Mouse (Mus musculus): Measurements from ENCODE around the gene Gatad2a.
"Not testable (repeated sequence)": the region's sequence is repeated elsewhere in the genome, so short reads cannot be mapped to it uniquely, and the experiment has no call there.

Gene Gatad2a

GRCm38 (mm10) chr8:69995776-69996588 is at the start of gene Gatad2a:
Gene Gatad2a, minus strand, starts transcription at chr8:69996384.
- peak; percentile 100 for DNase-seq

- no peak for DNase-seq
These were observed 47.8 kb upstream of the Gatad2a start for GRCm38 (mm10) chr8:70043996-70044395.

- DNase-seq, result peak; percentile 97
These were observed 46.6 kb upstream of the Gatad2a start, which contains the start of the genes Mau2 and Sugp1 for GRCm38 (mm10) chr8:70042583-70043455. Gene Mau2, minus strand, starts transcription at chr8:70042734. Gene Sugp1, plus strand, starts transcription at chr8:70042813.

- no peak for DNase-seq
These were observed 45.8 kb upstream of the Gatad2a start for GRCm38 (mm10) chr8:70041885-70042546.

- no peak for DNase-seq
These were observed 41.8 kb upstream of the Gatad2a start for GRCm38 (mm10) chr8:70037994-70038393.

GRCm38 (mm10) chr8:70030255-70030654 is 34.1 kb upstream of the Gatad2a start:
- no peak for DNase-seq

DNA sequence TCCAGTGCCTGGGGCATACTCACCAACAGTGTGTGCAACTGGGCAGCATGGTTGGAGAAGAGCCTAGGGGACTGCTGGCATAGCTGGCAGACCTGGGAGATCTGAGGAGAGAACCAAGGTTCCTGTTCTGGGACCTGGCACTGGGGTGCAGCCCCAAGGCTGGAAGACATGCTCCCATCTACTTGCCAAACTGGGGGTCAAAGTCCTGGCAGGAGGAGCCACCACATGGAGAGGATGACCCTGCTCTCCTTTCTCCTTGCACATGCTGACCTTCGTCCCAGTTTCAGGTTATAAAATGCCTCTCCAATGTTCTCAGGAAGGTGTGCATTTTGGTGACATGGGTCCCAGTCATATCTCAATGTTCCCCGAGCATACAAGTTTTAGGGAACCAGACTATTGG is 30.0 kb upstream of the Gatad2a start:
- no peak for DNase-seq

DNA sequence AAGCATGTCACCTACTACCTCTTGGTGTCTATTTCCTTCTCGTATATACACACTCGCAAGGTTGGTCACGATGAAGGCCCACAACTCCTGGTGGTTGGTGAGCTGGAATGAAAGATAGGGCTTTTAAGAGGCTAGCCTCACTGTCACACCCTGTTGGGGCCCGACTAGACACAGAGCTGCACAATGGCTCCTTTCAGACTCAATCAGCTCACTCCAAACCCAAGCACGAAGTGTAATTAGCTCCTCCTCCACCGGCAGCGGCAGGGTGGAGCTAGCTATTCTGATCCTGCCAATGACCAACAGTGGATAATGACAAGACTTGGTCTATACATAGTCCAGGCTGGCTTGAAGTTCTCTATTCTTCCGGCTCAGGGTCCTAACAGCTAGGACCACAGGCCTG is 27.4 kb upstream of the Gatad2a start:
- DNase-seq, result no peak

GRCm38 (mm10) chr8:70015017-70015416 is 18.8 kb upstream of the Gatad2a start:
- DNase-seq, result no peak

DNA sequence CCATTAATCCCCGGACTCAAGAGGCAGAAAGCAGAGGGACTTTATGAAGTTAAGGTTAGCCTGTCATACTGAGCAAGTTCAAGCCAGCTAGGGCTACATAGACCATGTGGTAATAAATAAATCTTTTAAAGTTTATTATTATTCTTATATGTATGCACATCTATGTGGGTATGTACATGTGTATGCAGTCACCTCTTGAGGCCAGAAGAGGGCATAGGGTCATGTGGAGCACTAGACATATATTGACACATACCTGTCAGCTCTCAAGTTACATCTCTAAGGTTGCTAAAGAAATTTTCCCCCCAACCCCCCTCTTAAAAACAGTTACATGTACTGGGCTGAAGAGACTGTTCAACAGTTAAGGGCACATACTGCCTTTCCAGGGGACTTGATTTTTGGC is 16.6 kb upstream of the Gatad2a start:
- no peak for DNase-seq

DNA sequence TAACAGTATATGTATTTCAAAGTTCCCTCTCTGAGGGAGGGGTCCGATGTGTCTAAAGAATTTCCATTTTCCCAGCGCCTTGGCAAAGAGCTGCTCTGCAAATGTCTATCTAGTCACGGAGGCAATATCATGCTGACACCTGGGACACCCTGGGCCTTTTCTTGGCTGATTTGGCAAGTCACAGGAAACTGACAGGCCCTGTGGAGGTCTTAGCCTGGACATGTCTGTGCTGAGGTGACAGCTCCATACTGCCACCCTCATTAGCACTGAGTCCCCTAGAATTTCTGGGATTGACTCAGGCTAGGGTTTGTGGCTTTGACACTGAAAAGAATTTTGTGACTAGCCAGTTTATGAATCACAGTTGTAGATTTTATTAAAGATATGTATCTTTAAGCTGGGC is 16.2 kb upstream of the Gatad2a start:
- no peak for DNase-seq

GRCm38 (mm10) chr8:70010796-70011195 is 14.6 kb upstream of the Gatad2a start:
- not testable (repeated sequence) for DNase-seq

DNA sequence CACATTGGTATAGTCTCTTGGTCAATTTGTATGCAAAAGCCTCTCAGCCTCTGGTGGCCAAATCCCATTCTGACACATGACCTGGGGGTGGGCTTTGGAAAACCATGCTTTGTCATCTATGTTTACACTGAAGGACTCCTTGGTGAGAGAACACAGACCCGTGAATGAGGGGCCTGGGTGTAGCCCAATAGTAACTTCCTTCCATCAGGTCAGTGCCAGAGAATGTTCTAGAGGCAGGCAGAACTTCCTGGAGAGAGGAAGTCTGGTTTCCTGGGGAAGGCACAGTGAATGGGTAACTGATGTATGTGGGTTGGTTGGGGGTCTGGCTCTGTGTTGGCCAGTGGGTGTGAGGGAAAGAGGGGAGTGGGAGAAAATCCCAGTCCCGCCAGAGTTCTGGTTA is 9.0 kb upstream of the Gatad2a start:
- DNase-seq, result no peak

DNA sequence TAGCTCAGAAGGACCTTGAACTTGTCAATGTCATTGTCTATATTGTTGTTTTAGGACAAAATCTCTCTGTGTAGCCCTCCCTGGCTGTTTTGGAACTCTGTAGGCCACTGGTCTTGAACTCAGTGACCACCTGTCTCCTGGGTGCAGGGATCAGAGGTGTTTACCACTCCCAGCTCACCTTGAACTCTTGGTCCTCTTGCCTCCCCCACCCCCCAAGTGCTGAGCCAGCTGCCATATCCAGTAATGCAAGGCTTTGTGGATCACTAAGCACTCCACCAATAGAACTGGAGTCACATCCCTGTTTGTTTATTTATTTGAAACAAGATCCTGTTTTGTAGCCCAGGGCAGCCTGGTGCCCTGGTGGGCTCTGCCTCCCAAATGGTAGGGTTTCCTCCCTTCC is 8.2 kb upstream of the Gatad2a start:
- DNase-seq, result no peak

- no peak for DNase-seq
These were observed 7.0 kb upstream of the Gatad2a start for GRCm38 (mm10) chr8:70003204-70003657.

DNA sequence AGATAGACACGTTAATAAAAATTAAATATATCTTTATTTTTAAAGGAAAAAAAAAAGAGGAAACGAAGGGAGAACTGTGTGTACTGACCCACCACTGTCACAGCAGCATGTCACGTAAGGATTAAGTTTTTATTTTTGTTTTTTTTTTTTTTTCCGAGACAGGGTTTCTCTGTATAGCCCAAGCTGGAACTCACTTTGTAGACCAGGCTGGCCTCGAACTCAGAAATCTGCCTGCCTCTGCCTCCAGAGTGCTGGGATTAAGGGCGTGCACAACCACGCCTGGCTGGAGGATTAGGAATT is 5.7 kb upstream of the Gatad2a start:
- DNase-seq, result not testable (repeated sequence)

DNA sequence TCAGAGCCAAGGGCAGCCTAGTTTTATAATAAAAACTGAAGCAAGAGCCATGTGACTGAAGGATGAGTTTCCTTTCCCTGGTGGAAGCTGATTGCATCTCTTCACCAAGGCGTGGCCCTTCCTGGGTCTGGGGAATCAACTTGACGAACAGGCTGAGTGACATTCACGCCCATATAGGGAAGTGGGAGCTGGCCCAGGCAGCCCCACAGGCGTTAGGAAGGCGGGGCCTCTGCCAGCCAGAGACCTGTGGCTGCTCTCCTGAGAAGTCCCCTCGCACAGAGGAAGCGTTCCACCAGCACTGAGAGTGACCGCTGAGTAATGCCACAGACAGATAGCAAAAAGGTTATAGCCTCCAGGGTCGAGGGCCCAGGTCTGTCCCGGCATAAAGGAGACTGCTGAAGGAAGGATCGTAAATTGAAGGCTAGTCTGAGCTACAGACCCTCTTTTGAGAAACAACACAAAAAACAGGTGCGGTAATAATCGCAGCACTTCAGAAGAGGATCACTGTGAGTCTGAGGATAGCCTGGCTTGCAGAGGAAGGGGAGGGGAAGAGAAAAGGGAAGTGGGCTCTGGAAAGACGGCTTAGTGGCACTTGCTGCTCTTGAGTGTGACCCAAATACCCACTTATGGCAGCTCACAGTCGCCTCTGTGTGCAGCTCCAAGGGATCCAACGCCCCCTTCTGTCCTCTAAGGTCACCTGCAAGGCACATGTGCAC is 5.2 kb upstream of the Gatad2a start:
- peak; percentile 73 for DNase-seq

GRCm38 (mm10) chr8:70000226-70000625 is 4.0 kb upstream of the Gatad2a start:
- DNase-seq, result no peak

GRCm38 (mm10) chr8:69999236-69999635 is 3.1 kb upstream of the Gatad2a start:
- DNase-seq, result no peak

DNA sequence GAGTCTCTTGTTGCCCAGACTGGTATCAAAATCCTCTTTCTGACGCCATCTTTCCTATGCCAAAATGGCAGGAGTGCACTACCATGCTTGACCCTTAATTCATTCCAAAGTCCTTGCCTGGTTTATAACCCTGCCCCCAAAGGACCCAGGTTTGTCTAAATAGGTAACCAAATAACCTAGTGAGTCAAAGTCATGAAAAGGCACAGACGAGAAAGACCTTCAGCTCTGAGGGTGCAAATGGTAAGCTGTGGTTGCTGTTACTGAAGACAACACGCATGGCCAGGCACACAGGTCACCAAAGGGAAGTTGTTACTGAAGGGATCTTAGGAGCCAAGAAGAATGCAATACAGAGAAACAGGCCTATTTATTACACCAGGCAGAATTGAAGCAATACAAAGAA is 2.5 kb upstream of the Gatad2a start:
- DNase-seq, result no peak

DNA sequence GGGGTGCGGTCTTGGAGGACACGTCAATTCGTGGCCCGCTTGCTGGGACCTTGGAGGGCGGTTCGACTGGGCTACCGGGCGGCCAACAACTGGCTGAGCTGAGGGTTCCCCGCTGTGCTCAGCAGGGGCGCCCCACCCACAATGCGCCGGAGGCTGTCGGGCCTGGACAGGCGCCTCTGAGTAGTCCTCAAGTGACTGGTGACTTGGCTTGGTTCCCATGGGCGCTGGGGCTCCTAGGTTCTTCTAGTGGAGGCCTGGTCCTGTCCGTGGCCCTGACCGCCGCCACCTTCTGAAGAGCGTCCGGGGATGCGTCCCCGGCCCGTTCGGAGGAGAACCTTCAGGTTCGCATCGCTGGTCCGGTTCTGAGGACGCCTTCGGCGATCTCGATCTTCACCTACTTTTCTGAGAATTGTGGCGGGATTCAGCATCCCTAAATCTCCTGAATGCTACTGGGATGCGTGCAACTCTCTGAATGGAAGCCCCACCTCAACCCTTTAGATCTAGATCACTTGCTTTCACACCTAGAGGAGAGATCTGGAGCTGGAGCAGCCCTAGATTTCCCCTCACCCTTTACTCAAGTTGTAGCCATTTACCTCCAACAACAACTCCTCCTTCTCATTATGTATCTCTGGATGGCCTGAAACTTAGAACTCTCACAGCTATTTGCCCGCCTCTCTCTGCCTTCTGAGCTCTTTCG is 553 bp upstream of the Gatad2a start:
- no peak for DNase-seq

DNA sequence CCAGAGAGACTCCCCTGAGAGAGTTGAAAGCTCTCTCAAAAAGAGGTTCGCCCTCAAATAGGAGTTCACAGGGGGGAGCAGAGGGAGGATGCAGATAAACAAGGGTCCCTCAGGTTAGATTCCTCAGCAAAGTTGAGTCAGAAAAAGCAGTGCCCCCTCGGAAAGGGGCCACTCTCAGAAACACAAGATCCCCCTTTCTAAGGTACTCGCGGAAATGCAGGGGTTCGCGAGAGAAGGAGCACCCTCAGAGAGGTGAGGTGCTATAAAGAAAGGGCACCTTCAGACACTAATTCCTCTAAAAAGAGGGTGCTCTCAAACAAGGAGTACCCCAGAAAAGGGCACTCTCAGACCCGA is 785 bp downstream of the Gatad2a start:
- no peak for DNase-seq
